Mouse (Mus musculus) E14TG2a.4 (cell line): ENCODE measurements around the gene Hltf.
A peak's percentile ranks its signal among the peaks of the same experiment; 100 is the strongest.

Experiments
- H3K27me3 ChIP-seq: 2 replicates; pipeline ENCODE4 v1.6.1; 2014; ENCODE audit warnings: low read length, control low read depth; ENCODE audit not compliant: insufficient read depth
- H3K36me3 ChIP-seq: 2 replicates; pipeline ENCODE4 v1.6.1; 2014; ENCODE audit warnings: low read length, control low read depth; ENCODE audit not compliant: insufficient read depth
- H3K4me1 ChIP-seq: replicated peaks from 2 replicates; pipeline ENCODE4 v1.6.1; 2014; ENCODE audit warnings: low read depth, low read length, control low read depth
- H3K4me3 ChIP-seq: replicated peaks from 2 replicates; pipeline ENCODE4 v1.5.1; 2014; ENCODE audit warnings: mild to moderate bottlenecking, low read length
- H3K9me3 ChIP-seq: 2 replicates; pipeline ENCODE4 v1.6.1; 2014; ENCODE audit warnings: low read length, control low read depth
- CTCF ChIP-seq: conservative IDR thresholded peaks from 2 replicates; pipeline ENCODE4 v1.5.1; 2014; ENCODE audit warnings: low read length
- NANOG ChIP-seq: IDR thresholded peaks from 2 replicates; pipeline ENCODE4 v1.6.1; 2014; ENCODE audit warnings: borderline replicate concordance, low read length, mixed read lengths
- POU5F1 ChIP-seq: IDR thresholded peaks from 2 replicates; pipeline ENCODE4 v1.6.1; 2014; ENCODE audit warnings: low read length, borderline replicate concordance

Hltf gene

DNA sequence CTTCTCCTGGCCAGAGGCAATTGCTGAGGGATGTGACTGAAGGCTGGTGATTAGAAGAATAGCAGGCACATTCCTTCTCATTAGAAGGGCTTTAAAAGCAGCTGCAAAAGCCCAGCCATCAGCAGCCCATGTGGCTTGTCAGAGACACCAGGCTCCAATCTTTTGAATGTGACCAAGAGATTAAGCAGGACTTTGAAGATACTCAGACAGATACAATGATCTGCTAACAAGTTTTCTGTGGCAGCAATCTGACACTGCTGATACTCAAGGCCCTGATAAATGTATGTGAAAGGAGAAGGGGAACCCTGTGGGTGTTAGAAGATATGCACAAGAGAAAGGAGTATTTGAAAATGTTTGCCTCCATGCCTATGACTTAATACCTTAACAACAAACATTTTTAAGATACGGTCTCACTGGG lies 88.1 kb downstream of the Hltf start:
- H3K4me1 ChIP-seq, result peaks cover 11% of the 10 kb centered on the region
- no peaks in the 10 kb centered on the region for H3K27me3 ChIP-seq
- H3K9me3 ChIP-seq, result no peaks in the 10 kb centered on the region
- TF ChIP-seq NANOG (no peak), POU5F1 (no peak), CTCF (no peak)
- no peak overlapping the region for H3K4me3 ChIP-seq
- no peaks in the 10 kb centered on the region for H3K36me3 ChIP-seq

DNA sequence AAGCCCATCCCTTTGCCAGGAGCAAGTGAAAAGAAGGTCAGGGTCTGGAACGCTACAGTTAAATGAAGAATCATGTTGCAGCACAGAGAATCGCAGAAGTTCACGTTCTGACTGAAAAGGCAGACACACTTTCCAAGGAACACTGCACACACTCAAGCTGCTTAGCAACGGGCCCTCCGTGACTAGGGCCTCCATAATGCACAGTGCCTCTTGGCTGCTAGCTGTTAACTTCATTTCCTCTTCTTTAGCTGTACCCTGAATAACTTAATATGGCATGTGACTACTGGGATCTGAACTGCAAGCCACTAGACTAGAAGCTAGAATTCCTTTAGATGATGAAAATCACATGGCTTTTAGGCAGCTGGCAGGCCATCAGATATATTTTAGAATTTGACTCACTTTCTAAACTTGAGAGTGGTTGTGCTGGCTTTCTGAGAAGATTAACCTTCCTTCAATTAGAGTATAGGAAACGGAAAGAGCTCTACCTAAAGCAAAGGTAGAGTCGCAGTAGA lies 89.3 kb downstream of the Hltf start:
- Histone ChIP-seq H3K4me1 (peaks cover 8% of the 10 kb centered on the region), H3K4me3 (no peak overlapping the region), H3K9me3 (no peaks in the 10 kb centered on the region), H3K27me3 (no peaks in the 10 kb centered on the region), H3K36me3 (no peaks in the 10 kb centered on the region)
- TF ChIP-seq CTCF, result no peak
- TF ChIP-seq NANOG, result no peak
- TF ChIP-seq POU5F1, result no peak

DNA sequence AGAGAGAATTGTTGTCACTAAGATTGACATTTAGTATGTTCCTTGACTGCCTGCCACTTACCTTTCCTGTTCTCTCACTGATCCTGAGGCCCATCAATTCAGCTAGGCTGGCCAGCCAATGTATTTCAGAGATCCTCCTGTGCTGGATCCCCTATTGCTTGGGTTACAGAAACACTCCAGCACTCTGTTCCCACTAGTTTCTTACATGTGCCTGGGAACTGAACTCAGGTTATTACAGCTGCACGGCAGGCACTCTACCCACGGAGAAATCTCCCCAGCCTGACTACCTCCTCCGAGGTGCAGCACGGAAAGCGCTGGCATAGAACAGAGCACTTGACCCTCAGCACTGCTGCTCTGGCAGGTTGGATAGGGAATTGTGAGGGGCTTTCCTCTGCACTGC lies 90.0 kb downstream of the Hltf start:
- Histone ChIP-seq H3K4me3 (no peak overlapping the region), H3K9me3 (no peaks in the 10 kb centered on the region), H3K36me3 (no peaks in the 10 kb centered on the region), H3K4me1 (peaks cover 8% of the 10 kb centered on the region), H3K27me3 (peaks cover 4% of the 10 kb centered on the region; the same call in 1 of the 2 replicates)
- TF ChIP-seq POU5F1, result no peak
- TF ChIP-seq NANOG, result no peak
- no peak for TF ChIP-seq CTCF

DNA sequence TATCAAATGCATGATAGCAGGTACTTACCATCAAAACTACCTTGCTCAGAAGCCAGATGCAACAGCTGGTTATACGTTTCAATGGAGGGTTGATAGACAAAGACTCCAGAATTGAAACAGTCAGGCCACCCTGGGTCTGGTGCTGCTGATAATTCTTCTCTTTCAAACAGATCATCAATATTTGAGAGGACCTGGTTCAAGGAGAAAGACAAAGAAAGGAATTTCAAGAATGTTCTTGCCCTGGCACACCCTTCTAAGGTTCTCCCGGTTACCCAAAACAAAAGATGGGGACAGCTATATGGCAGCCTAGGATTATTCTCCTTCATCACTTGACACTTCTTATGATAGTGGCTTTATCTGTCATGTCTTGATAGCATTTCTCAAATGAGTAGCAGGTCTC lies 92.9 kb downstream of the Hltf start:
- peaks cover 15% of the 10 kb centered on the region for H3K4me1 ChIP-seq
- TF ChIP-seq NANOG, result no peak
- TF ChIP-seq POU5F1, result no peak
- no peak for TF ChIP-seq CTCF
- H3K27me3 ChIP-seq, result peaks cover 30% of the 10 kb centered on the region
- H3K36me3 ChIP-seq, result no peaks in the 10 kb centered on the region
- no peaks in the 10 kb centered on the region for H3K9me3 ChIP-seq
- H3K4me3 ChIP-seq, result no peak overlapping the region

DNA sequence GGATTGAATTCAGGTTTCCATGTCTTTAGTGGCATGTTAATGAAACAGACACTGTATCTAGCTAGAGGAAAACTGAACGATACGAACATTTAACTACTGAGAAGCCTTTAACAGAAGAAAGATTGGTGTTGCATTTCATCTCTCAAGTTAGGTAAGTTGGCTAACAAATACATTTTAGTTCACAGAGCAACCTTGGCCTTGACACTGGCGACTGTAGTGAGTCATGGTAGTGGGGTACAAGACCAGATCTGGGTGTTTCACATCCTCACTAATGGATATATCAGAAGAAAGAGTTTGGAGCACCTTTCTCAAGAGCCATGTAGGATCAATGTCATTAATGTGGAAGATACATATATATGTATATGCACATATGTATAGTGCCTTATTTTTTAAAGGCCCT lies 94.0 kb downstream of the Hltf start:
- H3K27me3 ChIP-seq, result peaks cover 40% of the 10 kb centered on the region
- H3K4me1 ChIP-seq, result peaks cover 15% of the 10 kb centered on the region
- no peak for TF ChIP-seq NANOG
- TF ChIP-seq CTCF, result no peak
- no peak for TF ChIP-seq POU5F1
- no peak overlapping the region for H3K4me3 ChIP-seq
- H3K36me3 ChIP-seq, result no peaks in the 10 kb centered on the region
- no peaks in the 10 kb centered on the region for H3K9me3 ChIP-seq

DNA sequence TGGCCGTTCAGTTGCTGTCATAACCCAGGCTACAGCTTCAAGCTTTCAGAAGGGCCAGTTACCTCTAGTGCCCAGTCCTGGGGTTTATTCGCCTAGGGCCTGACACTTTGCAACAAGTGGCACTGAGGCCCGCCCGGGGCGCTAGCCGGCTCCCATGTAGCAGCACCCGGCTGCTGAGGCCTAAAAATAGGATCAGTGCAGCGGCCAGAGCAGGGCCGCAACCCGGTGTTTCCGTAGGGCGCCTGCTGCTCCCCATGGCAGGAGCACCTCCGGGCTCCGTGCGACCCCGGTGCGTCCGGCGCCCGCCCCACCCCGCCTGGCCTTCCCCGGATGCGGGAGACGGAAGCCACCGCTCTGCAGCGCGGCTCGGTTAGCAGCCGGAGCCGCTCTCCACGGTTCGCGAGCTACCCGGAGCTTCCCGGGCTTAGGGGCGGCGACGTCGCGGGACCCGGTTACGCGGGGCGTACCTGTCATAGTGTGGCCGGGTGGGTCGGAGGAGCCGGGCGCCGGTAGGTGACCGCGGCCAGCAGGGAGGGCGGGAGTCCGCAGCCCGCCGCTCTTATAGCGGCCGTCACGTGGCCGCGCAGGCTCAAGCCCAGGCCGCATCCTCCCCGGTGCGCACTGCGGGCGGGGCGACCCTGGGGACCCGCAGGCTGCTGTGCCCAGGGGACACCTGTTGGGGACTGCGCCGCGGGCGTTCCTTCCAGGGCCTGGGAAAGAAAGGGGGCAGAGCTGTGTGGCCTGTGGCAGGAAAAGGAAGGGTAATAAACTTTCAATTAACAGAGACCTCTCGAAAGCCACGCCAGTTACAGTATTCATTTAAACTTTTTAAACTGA lies 97.1 kb downstream of the Hltf start, which contains the start of gene Gyg:
Gene Gyg (minus strand): TSS at position 787 of the 837 bp plus-strand sequence.
- Histone ChIP-seq H3K27me3 (peaks cover 44% of the 10 kb centered on the region), H3K4me1 (peaks cover 15% of the 10 kb centered on the region), H3K36me3 (no peaks in the 10 kb centered on the region), H3K4me3 (peak within 1 kb of the TSS; percentile 84), H3K9me3 (0 out of 2 replicates have a peak, but pooled peaks cover 3% of the 10 kb centered on the region)
- TF ChIP-seq CTCF, result no peak
- no peak for TF ChIP-seq POU5F1
- TF ChIP-seq NANOG, result no peak

DNA sequence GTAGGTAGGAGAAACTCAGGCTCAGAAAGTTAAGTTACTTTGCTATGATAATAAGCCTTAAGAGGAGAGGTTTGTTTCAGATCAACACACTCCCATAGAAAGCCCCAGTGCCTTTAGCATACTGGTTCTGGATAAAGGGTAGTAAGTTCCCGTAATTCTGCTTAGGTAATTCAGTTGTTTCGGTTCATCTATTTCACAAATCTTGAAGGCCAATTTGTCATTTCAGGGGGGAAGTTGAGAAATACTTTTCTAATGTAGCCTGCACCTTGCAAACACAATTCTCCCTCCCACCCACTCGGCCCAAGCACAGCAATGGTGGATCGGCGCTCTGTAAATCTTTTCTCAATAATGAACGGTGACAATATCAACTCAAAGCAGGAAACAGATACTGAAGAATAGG lies 97.9 kb downstream of the Hltf start:
- no peak for TF ChIP-seq POU5F1
- no peak for TF ChIP-seq NANOG
- no peak for TF ChIP-seq CTCF
- Histone ChIP-seq H3K27me3 (peaks cover 44% of the 10 kb centered on the region), H3K4me3 (no peak overlapping the region), H3K4me1 (peaks cover 11% of the 10 kb centered on the region), H3K9me3 (0 out of 2 replicates have a peak, but pooled peaks cover 3% of the 10 kb centered on the region), H3K36me3 (no peaks in the 10 kb centered on the region)

DNA sequence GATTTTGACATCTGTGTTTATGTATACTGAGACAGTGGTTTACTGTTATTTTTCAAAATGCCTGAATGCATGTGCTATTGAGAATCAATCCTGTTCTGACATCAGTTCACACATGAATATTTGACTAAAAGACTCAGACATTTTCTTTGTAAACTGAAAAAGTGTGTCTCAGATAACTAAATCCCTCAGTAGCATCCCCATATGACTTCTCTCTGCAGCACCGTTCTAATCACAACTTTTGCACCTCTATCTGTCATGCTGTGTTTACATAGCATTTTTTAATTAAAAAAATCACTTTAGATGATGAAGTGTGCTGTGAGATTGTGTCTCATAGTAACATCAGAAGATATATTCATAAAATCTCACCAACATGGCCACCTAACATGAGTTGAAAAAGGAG lies 109.9 kb downstream of the Hltf start:
- Histone ChIP-seq H3K4me1 (no peaks in the 10 kb centered on the region), H3K4me3 (no peak overlapping the region), H3K27me3 (no peaks in the 10 kb centered on the region), H3K36me3 (no peaks in the 10 kb centered on the region), H3K9me3 (peaks cover 8% of the 10 kb centered on the region; the same call in 1 of the 2 replicates)
- TF ChIP-seq CTCF, result no peak
- TF ChIP-seq NANOG, result no peak
- no peak for TF ChIP-seq POU5F1
